Mouse (Mus musculus) hindbrain, embryonic 10.5 days (tissue): ENCODE results near the gene Far2. TPM values are rescaled to one million over a fixed set of nuclear protein-coding genes. Genes with fewer than 3 reads are reported as not detected.
"Not testable (repeated sequence)": the region's sequence is repeated elsewhere in the genome, so short reads cannot be mapped to it uniquely, and the experiment has no call there.

Source experiments
- DNase-seq: peaks from one replicate; pipeline ENCODE4 v3.0.0-alpha.2; 2017; ENCODE audit warnings: low spot score
- H3K27ac ChIP-seq: fragments of 300-500 bp; sonication (generic); 2 replicates; pipeline ENCODE4 v1.5.1; 2016; ENCODE audit warnings: mild to moderate bottlenecking, moderate library complexity
- H3K27me3 ChIP-seq: fragments of 300-500 bp; sonication (generic); 2 replicates; pipeline ENCODE4 v1.6.1; 2016; ENCODE audit warnings: mild to moderate bottlenecking; ENCODE audit not compliant: poor library complexity, insufficient read depth, severe bottlenecking
- H3K36me3 ChIP-seq: fragments of 300-500 bp; sonication (generic); 2 replicates; pipeline ENCODE4 v1.6.1; 2016; ENCODE audit warnings: mild to moderate bottlenecking, moderate library complexity
- H3K4me1 ChIP-seq: fragments of 300-500 bp; sonication (generic); replicated peaks from 2 replicates; pipeline ENCODE4 v1.6.1; 2016; ENCODE audit warnings: mild to moderate bottlenecking
- H3K4me3 ChIP-seq: fragments of 300-500 bp; sonication (generic); 2 replicates; pipeline ENCODE4 v1.5.1; 2016; ENCODE audit warnings: mild to moderate bottlenecking, moderate library complexity
- H3K9me3 ChIP-seq: fragments of 300-500 bp; sonication (generic); 2 replicates; pipeline ENCODE4 v1.6.1; 2016; ENCODE audit warnings: mild to moderate bottlenecking, moderate library complexity
- WGBS: fragments of 180-500 bp; shearing (Covaris S2); methylation state at CpG from one replicate; pipeline ENCODE4 v1.1.7; 2016; 5-methylcytosine and 5-hydroxymethylcytosine counted together
- polyA plus RNA-seq: library from polyadenylated mRNA; unstranded; fragments of >200 nt; fragmentation: Nextera tagmentation; extraction: Ambion mirVana; gene quantifications from 2 replicates; pipeline ENCODE4 v1.2.1, GENCODE M21; 2016

The Far2 gene
- polyA plus RNA-seq, 1 experiment from 2014 or later, result 1.5 TPM

DNA sequence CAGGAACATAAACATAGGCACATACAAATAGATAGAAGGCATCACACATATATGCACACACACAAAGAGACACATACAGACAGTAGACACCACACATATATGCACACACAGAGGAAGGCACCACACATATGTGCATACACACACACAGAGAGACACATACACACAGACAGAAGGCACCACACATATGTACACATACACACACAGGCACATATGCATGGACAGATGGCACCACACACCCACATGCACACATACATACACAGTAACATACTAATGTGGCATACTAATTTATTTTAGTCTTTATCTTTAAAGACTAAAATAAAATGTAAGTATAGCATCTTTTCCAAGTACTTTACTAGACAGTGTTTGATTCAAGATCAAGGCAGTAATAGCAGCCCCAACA lies 86.5 kb downstream of the Far2 start:
- no peak overlapping the region for H3K27ac ChIP-seq
- no peak overlapping the region for H3K4me3 ChIP-seq
- DNase-seq, result no peak
- no peaks in the 10 kb centered on the region for H3K9me3 ChIP-seq
- H3K36me3 ChIP-seq, result no peaks in the 10 kb centered on the region
- no peaks in the 10 kb centered on the region for H3K27me3 ChIP-seq
- H3K4me1 ChIP-seq, result peaks cover 9% of the 10 kb centered on the region; the same call in 1 of the 2 replicates

DNA sequence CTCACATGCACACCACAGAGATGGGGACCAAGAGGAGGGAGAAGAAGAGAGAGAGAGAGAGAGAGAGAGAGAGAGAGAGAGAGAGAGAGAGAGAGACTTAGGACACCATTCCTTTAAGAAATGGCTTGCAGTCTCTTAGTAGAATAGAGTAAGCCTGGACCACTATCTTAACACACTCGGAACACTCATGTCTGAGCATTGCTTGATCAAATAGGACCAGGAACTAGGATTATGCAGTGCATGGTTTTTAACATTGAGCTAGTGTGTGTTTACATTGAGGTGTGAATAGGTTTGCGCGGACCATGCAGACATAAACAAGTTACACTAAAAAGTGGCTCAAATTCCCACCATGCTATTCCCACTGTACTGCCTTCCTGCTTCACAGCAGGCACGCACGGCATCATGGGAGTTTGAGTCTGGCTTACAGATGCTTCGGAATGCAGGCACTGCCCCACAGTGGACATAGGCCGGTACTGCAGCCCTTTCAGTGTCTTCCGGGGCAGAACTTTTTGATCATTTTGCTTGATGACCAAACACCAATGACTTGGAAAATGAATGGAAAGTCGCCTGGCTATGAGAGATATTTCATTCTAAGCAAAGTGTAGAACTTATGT lies 88.8 kb downstream of the Far2 start:
- Histone ChIP-seq H3K4me1 (peaks cover 9% of the 10 kb centered on the region; the same call in 1 of the 2 replicates), H3K27me3 (no peaks in the 10 kb centered on the region), H3K27ac (no peak overlapping the region), H3K4me3 (no peak overlapping the region), H3K36me3 (no peaks in the 10 kb centered on the region), H3K9me3 (no peaks in the 10 kb centered on the region)
- 29% methylated on average over 9 of the region's 9 CpGs for WGBS
- DNase-seq, result peak; percentile 77

DNA sequence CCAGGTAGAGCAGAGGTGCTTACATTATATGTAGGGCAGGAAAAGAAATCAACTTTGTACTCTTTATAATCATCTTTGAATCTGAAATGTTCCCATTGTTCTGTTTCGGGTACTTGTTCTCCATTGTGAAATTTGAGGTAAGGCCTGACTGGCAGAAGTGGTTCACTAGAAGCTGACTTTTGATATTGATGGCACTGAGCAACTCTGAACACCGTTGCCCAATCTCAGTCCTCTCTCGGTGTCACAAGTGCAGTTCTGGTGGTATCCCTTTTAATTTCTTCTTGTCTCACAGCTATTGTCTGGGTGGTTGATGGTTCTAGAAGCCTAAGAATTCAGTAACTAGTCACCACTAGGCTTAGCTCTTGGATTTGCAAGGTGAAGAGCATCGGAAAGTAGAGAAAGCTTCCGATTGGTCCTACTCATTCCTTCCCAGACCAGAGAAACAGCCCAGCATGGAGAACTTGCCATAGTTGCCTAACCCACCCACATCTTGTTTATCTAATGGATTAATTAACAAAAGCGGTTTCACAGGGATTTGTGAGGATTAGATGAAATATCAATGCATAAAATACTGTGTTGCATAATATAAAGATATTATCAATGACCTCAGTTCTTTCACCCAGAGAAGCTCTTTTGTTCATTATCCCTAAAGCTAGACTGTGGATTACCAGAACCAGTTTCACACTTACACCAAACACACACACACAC lies 92.4 kb downstream of the Far2 start:
- Histone ChIP-seq H3K27ac (no peak overlapping the region), H3K27me3 (no peaks in the 10 kb centered on the region), H3K4me1 (no peaks in the 10 kb centered on the region), H3K4me3 (no peak overlapping the region), H3K9me3 (peaks cover 9% of the 10 kb centered on the region; the same call in 1 of the 2 replicates), H3K36me3 (no peaks in the 10 kb centered on the region)
- WGBS, result 89% methylated on average over 6 of the region's 6 CpGs
- DNase-seq, result no peak

DNA sequence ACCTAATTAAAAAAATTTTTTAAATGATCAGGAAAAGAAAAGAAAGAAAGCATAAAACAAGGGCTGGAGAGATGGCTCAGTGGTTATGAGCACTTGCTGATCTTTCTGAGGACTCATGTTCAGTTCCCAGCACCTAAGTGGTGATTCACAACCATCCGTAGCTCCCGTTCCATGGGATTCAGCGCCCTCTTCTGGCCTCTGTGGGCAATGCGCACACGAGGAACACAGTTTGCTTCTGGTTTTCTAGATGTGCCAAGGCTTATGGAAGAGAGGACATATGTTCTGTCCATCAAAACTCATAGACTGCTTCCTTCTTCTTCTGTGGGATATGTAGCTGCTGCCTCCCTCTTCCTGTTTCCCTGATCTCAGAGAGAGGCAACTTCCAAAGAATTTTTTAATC lies 94.8 kb downstream of the Far2 start:
- WGBS, result 80% methylated on average over 5 of the region's 5 CpGs
- Histone ChIP-seq H3K4me1 (no peaks in the 10 kb centered on the region), H3K4me3 (no peak overlapping the region), H3K9me3 (peaks cover 9% of the 10 kb centered on the region; the same call in 1 of the 2 replicates), H3K36me3 (no peaks in the 10 kb centered on the region), H3K27me3 (no peaks in the 10 kb centered on the region), H3K27ac (no peak overlapping the region)
- no peak for DNase-seq

DNA sequence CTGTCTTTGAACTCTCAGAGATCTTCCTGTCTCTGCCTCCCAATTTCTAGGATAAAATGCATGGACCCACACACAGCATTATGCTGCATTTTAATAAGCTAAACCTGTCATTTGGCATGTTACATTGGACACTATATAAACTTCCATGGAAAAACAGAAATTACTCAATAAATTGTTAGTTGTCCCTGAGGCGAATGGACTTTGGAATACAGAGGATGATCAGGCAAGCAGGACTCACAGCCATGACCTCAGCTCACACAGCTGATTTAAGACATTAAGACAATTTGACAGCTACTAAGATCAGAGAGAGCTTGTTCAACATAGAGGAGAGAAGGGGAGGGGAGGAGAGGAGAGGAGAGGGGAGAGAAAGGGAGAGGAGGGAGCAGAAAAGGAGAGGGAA lies 95.4 kb downstream of the Far2 start:
- no peaks in the 10 kb centered on the region for H3K4me1 ChIP-seq
- no peaks in the 10 kb centered on the region for H3K36me3 ChIP-seq
- H3K4me3 ChIP-seq, result no peak overlapping the region
- H3K9me3 ChIP-seq, result peaks cover 9% of the 10 kb centered on the region; the same call in 1 of the 2 replicates
- H3K27me3 ChIP-seq, result no peaks in the 10 kb centered on the region
- no peak for DNase-seq
- H3K27ac ChIP-seq, result no peak overlapping the region
- 92% methylated on average over 1 of the region's 1 CpGs for WGBS

DNA sequence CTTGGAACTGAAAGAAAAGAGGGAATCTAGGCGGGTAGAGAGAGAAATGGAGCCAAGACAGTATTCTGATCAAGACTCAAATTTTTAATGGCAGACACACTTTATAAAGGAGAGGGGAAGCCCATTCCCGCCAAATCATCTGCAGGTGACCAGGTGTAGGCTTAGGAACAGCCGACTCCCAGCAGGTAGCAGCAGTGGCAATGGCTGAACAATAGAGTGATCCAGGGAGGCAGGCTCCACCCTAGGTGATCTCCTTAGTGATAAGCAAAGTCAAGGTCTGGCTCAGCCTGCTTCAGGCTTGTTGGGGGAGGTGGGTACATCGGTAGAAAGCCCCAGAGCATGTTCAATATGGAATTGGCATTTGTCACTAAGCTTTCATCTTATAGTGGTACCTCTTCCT lies 105.2 kb downstream of the Far2 start:
- H3K27ac ChIP-seq, result not testable (repeated sequence)

DNA sequence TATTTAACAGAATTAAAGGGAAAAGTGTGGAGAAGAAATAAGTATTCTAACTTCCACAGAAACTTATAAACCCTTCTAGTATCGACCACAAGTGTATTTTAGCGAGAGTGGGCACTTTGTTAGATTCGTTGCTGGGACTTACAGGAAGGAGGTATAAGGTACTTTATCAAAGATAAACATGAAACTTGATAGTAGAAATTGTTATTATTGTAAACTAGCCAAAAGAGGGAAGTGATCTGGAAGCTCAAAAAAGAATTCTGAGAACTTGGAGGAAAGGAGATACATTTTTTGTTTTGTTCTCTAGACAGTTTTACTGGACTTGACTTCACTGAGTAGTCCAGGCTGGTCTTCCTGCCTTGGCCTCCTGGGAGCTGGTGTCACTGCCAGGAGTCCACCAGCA lies 125.8 kb downstream of the Far2 start:
- no peak for DNase-seq
- WGBS, result 92% methylated on average over 3 of the region's 3 CpGs
- no peaks in the 10 kb centered on the region for H3K36me3 ChIP-seq
- H3K4me3 ChIP-seq, result no peak overlapping the region
- H3K27me3 ChIP-seq, result no peaks in the 10 kb centered on the region
- H3K4me1 ChIP-seq, result no peaks in the 10 kb centered on the region
- no peaks in the 10 kb centered on the region for H3K9me3 ChIP-seq
- no peak overlapping the region for H3K27ac ChIP-seq

More for the DNA sequence above, 105.2 kb downstream of the Far2 start:
- 66% methylated on average over 4 of the region's 4 CpGs for WGBS
- H3K4me1 ChIP-seq, DNase-seq, H3K36me3 ChIP-seq, H3K4me3 ChIP-seq, H3K9me3 ChIP-seq, H3K27me3 ChIP-seq: not testable (repeated sequence)

DNA sequence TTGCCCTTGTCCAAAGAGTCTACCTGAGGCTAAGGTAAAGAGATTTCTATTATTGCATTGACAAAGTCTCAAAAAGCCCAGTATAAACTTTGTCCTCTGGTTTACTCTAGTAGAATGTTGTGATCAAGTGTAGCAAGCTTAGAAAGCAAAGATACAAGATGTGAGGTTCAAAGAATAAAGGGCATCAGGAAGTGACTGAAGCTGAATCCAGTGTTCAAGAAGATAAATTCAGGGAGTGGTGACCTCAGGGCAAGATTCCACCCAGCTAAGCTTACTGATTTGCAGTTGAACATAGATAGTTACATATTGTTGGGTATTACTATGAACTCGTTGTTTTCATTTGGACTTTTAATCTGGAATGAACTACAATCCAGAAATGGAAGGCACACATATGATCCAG lies 138.6 kb downstream of the Far2 start:
- H3K4me1 ChIP-seq, result no peaks in the 10 kb centered on the region
- peaks cover 96% of the 10 kb centered on the region for H3K36me3 ChIP-seq
- H3K27me3 ChIP-seq, result no peaks in the 10 kb centered on the region
- H3K4me3 ChIP-seq, result no peak overlapping the region
- H3K9me3 ChIP-seq, result no peaks in the 10 kb centered on the region
- no peak overlapping the region for H3K27ac ChIP-seq
- DNase-seq, result no peak
- WGBS, result 88% methylated on average over 1 of the region's 1 CpGs

DNA sequence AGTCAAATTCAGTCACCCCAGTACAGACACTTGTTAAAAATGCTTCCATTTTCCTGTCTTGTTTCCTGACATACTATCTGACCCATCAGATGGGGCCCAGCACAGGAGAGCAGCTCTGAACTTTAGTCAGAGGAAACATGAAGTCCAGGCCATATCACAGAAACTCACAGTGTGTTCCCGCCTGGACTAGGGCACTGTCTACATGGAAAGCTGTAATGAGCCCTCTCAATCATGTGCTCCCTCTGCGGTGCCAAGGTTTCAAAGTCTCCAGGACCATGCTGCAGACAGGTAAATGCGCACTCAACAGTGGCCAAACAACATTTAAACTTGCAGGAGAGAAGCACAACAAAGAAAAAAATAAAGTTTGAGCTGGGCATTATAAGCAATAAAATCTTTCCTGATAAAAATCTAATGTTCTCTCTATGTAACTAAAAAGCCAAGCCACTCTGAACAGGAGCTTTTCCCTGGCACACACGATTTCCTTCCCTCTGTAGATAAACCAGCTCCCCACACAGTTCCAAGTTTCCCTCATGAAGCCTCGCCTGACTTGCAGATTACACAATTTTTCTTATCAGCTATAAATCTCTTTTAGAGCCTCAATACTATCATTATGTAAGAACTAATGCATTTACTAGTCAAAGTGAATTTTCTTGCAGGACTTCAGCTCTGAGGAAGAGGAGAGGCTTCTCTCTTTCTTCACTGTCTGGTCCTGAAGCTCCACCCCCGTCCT lies 147.1 kb downstream of the Far2 start:
- H3K4me3 ChIP-seq, result no peak overlapping the region
- no peaks in the 10 kb centered on the region for H3K4me1 ChIP-seq
- H3K9me3 ChIP-seq, result no peaks in the 10 kb centered on the region
- peaks cover 88% of the 10 kb centered on the region for H3K36me3 ChIP-seq
- H3K27me3 ChIP-seq, result no peaks in the 10 kb centered on the region
- DNase-seq, result no peak
- no peak overlapping the region for H3K27ac ChIP-seq
- WGBS, result 94% methylated on average over 6 of the region's 6 CpGs

DNA sequence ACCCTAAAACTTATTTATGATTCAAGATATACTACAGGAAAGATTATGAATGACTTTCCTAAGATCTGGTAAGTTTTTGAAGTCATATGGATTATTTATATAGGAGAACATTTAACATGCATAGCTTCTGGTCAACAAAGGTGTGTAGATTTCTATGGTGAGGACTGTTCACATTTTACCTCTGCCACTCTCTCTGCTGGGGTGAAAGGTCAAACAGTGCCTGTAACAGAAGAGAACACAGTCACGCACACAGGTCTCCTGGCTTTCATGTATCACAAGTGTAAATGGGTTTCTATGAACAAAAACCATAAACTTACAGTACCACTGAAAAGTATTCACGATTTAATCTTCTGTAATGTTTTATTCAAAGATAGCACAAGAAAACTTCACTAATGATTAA lies 152.1 kb downstream of the Far2 start:
- no peaks in the 10 kb centered on the region for H3K9me3 ChIP-seq
- H3K27me3 ChIP-seq, result no peaks in the 10 kb centered on the region
- H3K36me3 ChIP-seq, result peaks cover 91% of the 10 kb centered on the region
- H3K4me1 ChIP-seq, result no peaks in the 10 kb centered on the region
- DNase-seq, result no peak
- H3K4me3 ChIP-seq, result no peak overlapping the region
- H3K27ac ChIP-seq, result no peak overlapping the region
- WGBS, result 92% methylated on average over 2 of the region's 2 CpGs

DNA sequence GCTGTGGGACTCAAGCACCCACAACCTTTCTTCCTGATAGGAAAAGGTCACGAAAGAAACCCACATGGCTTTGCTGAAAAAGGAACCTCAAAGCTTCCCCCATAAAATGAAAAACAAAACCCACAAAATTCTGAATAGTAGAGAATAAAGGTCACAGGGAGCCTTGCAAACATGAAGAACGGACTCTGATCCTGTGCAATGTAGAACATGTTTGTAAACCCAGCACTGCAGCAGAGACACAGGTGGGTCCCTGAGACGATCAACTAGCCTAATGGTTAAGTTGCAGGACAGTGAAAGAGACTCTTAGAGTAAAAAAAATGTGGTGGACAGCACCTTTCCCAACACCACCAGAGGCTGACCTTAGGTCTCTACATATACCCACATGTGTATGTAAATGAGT lies 152.7 kb downstream of the Far2 start:
- Histone ChIP-seq H3K36me3 (peaks cover 91% of the 10 kb centered on the region), H3K4me3 (no peak overlapping the region), H3K4me1 (no peaks in the 10 kb centered on the region), H3K27me3 (no peaks in the 10 kb centered on the region), H3K27ac (no peak overlapping the region), H3K9me3 (no peaks in the 10 kb centered on the region)
- 92% methylated on average over 3 of the region's 3 CpGs for WGBS
- DNase-seq, result no peak

DNA sequence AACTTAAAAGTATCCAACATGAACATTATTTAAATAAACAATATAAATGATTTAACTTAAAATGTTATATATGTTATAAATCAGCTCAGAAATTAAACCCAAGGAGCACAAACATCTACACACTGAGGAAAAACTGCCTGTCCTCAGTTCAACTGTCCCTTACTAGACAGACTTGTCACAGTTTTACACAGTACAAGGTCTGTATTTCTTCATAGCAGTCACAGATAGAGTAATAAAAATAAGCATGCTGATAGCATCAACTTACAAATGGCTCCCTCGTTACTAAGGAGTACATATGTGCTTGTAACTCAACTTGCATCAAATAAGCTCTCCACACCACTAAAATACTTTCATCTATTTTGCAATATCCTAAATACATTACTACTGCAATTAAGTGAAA lies 158.1 kb downstream of the Far2 start:
- DNase-seq, result no peak
- WGBS, result 93% methylated on average over 1 of the region's 1 CpGs
- Histone ChIP-seq H3K27me3 (no peaks in the 10 kb centered on the region), H3K9me3 (no peaks in the 10 kb centered on the region), H3K4me3 (no peak overlapping the region), H3K4me1 (peaks cover under 1% of the 10 kb centered on the region; the same call in 1 of the 2 replicates), H3K27ac (no peak overlapping the region), H3K36me3 (peaks cover 54% of the 10 kb centered on the region)

DNA sequence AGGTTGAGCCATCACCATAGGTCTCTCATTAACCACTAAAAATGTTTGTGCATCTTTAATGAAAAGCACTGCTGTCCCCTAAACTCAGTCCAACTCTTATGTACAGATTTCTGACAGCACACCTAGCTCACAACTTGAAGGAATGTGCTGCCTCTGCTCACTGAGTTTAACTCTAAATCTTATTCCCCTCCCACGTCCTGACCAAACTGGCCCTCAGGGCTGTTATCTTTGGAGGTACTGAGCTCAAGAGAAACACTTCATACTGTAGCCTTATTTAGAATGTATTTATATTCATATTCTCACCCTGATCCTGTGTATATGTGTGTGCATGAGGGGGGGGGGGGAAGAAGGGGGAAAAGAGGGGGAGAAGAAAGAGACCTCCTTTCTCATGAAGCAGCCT lies 160.5 kb downstream of the Far2 start:
- WGBS, result 80% methylated on average over 1 of the region's 1 CpGs
- Histone ChIP-seq H3K9me3 (no peaks in the 10 kb centered on the region), H3K27me3 (no peaks in the 10 kb centered on the region), H3K36me3 (peaks cover 33% of the 10 kb centered on the region), H3K4me1 (peaks cover 12% of the 10 kb centered on the region), H3K27ac (no peak overlapping the region), H3K4me3 (no peak overlapping the region)
- no peak for DNase-seq
